Mouse (Mus musculus): ENCODE measurements around the gene 4930595D18Rik.

4930595D18Rik gene

DNA sequence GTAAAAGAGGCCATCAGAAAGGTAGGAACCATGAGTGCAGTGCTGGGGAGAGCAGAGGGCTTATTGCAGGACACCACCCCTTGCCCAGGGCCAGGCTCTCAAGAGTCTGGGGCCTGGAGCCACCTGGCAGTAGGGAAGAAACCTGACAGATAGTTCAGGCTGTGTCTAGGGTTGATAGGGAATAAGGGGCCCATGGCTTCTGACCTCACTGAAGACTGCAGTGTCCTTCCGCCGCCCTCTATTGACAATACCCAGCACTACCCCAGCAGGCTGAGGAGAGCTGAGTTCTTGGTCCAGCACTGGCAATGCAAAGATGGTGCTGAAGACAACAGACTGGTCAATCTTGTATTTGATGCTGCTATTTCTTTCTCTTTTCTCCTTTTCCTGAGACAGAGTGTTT is 47.2 kb downstream of the 4930595D18Rik start:
- DNase-seq (ENCODE audit: low read depth, low spot score): peak; percentile 14

DNA sequence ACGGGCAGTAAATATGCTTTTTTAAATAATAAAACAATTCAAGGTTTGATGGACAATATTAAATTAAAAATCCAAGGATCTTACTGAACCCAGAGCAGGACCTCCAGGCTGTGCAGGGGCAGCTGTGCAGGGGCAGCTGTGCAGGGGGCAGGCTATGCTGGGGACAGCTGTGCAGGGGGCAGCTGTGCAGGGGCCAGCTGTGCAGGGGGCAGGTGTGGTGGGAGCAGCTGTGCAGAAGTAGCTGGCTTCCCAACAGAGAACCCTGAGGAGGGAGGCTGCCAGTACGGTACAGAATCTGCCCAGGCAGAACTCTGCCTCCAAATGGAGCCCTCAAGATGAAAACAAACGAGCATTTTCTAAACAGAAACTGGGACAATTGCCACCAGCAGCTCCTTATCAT is 48.3 kb downstream of the 4930595D18Rik start:
- DNase-seq (ENCODE audit: low read depth, low spot score): no peak

DNA sequence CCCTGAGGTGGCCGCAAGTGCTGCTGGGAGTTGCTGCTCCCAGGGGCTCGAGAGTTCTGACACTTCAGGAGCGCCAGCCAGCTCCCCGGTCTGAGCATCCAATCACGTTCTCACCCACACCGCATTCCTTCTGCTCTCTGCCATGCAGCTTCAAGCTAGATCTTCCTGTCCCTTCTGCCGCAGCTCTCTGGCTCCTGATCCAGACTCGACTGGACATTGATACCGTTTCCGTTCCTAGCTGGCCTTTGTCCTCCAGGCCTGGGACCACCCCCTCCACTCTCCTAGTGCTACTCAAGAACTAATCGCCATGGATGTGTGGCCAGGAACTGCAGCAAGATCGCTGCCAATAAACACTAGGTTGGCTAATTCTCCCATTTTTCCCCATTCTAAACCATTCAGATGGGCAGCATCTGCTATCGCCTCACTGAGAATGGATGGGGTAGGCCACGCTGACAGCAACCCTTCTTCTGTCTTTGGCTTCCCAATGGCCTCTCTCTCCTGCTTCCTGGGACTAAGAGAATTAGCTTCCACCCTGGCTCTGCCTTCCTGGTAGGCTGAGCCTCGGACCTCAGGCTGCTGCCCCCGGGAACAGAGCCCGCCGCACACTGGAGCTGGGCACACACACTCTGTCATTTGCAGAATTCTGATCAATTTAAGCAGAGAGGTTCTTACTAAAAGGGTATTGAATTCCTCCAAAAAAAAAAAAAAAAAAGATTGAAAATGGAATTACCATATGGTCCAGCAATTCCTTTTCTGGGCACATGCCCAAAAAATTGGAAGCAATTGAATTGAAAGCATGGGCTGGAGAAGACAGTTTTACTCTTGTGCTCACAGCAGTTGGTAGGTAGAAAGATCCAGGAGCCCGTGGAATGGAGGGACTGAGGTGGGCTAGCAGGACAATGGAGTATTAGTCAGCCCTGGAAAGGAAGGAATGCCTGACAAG is 49.2 kb downstream of the 4930595D18Rik start:
- DNase-seq (ENCODE audit: low read depth, low spot score): no peak

DNA sequence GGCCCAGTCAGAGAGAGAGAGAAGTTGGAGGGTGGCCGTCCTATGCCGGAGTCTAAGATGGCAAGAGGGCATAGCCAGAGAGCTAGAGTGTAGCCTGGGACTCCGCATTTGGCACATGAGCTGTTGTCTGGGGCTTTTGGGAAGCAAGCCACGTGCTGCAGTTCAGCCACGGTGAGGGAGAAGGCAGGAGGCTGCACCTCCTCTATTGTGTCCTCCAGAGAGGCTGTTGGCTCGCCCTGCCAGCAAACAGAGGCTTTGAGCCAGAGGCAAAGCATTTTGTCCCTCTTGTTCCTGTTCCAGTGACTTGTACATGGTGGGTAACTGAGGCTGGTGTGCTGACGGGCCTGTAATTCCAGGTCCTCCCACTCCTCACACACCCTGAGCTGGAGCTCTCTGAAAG is 50.1 kb downstream of the 4930595D18Rik start:
- DNase-seq (ENCODE audit: low read depth, low spot score): no peak

DNA sequence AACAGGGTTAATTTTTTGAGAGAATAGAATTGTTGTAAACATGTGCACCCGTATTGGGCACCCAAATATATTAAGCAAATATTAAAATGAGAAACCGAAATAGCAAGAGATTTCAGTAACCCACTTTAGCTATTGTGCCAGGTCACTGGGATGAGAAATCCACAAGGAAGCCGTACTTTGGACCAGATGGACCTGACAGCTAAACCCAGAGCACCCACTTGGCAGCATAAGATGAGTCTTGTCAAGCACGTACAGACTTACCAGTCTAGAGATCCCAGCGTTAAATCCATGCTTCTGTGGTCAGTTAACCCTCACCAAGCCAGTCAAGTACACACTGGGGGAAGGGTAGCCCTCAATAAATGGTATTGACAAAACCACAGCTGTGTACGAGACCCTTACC is 58.6 kb downstream of the 4930595D18Rik start:
- no peak for DNase-seq (ENCODE audit: low read depth, low spot score)

DNA sequence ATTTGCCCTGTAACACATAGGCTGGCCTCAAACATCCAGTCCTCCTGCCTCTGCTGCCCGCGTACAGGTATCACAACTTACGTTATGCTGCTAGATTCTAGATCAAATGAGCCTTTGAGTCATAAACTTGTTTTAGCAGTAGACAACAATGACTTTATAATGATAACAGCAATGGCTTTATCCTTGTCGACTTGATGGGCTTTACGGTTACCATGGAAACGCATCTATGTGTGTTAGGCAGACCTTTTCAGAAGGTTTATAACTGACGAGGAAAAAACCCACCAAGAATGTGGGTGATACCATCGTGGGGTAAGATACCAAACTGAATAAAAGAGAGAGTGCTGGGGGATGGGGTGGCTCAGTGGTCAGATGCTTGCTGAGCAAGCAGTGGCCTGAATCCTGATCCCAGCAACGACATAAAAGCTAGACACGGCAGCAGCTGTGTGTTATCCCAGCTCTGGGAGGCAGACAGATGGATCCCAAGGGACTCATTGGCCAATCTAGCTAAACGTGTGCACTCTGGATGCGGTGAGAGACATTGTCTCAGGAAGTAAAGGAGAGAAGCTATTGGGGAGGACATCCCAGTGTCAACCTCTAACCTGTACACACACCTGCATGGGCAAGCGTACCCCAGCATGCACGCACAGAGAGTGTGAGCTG is 59.6 kb downstream of the 4930595D18Rik start:
- DNase-seq (ENCODE audit: low read depth, low spot score): no peak

DNA sequence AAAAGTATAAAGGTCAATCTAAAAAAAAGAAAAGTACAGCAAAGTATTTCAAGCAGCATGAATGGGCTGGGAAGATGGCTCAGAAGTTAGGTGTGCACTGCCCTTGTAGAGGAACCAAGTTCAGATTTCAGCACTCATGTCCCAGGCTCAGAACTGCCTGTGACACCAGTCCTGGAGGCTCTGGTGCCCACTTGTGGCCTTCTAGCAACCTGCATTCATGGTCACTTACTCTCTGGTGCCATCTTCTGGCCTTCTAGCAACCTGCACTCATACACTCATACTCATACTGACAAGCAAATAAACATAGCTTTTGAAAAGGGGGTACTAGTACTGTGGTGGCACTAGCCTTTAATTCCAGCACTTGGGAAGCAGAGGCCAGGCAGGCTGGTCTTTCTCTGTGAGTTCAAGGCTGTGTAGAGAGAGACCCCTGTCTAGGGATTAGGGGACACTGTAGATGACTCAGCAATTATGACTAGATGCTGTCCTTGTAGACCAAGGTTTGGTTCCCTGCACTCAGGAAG is 61.9 kb downstream of the 4930595D18Rik start:
- peak; percentile 46 for DNase-seq (ENCODE audit: low read depth, low spot score)

DNA sequence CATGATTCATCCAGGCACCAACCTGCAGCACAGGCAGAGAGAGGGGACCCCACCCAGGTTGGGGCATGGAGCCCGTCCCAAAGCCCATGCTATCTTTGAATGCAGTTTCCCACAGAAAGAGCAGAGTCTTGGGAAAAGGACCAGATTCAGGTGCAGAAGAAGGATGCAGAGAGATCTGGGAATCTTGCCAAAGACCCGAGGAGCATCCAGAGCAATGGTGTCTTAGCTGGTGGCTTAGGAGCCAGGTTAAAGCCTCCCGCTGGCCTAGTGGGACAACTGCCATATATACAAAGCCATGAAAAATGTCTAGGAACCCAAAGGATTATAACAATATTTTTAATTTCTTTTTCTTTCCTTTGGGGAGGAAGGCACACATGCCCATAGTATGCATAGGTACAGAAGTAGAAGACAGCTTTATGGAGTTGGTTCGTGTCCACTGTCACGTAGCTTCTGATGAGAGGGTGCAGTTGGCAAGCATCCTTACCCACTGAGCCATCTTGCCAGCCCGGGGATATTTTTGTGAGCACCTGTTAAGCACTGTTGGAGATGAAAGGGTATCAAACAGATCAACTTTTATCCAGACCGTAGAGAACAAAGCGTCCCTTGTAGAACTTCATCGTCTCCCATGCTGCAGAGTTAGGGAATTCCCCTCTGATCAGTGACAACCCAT is 63.2 kb downstream of the 4930595D18Rik start:
- no peak for DNase-seq (ENCODE audit: low read depth, low spot score)

DNA sequence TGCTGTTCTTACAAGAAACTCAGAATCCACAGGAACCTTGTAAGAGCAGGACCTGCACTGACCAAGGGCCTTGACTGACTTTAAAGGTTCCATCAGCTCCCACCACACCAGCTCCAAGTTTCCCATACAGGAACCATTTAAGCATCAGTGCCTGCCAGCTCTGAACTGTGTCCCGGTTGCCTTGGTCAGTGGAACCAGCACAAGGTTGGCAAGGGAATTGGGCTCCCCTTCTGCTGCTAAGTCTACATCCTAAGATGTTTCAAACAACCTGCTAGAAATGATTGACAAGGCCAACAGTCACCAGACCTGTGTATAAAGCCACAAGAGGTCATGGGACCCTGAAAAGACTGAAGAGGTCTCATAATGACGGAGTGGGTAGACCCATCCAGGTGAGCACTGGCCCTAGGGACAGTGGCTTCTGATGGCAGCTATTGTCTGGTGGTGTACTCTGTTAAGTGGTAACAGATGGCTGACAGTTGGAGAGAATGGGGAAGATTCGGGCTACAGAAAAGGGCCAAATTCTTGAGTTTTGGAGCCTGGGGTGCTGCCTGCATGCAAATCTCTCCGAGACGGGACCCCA is 64.7 kb downstream of the 4930595D18Rik start:
- DNase-seq (ENCODE audit: low read depth, low spot score): no peak

DNA sequence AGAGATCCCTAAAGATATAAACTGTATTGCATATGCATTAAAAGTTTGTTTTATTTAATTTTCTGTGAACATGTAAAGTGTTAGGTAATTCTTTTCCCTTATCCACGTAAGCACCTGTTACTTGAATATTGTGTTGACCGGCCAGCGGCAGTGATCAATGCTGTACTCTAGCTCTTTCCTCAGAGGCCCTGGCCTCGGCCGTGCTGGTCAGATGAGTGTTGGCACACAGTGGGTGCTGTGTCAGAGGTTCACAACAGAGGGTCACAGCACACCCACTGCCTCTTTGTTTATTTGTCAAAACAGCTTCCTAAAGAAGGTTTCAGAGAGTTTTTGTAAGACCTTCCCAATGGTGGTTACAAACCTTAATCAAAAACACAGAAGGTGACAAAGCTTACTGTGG is 69.7 kb downstream of the 4930595D18Rik start:
- no peak for DNase-seq (ENCODE audit: low read depth, low spot score)

DNA sequence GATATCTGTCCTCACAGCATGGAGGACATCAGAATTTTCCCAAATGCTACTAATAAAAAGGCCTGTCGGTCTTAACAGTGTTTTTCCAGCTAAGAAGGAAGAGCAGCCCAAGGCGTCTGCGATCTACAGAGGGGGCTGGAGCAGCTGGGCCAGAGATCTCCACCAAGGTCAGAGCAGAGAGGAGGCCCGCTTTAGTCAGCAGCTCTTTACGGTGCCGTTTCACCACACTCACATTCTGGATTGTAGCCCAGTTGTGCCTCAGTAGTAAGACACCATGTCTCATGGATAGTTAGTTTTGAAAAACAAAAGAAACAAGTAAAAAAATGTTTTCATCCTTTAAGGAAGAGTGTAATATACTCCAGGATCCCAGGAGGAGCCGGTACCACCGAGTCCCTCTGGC is 73.1 kb downstream of the 4930595D18Rik start:
- DNase-seq (ENCODE audit: low read depth, low spot score): no peak

Data from CD4-positive helper T cell, adult 2 months (primary cell).